Mouse (Mus musculus) thymus, adult 18-20 months (tissue): ENCODE data around the gene Ttll3.

Experiments
- DNase-seq, 2 experiments: peaks; one replicate each; pipeline ENCODE4 v3.0.0; 2022; ENCODE audit warnings: mixed read lengths in 2 of 2

Ttll3 gene

GRCm38 (mm10) chr6:113427397-113427796 is 38.3 kb downstream of the Ttll3 start:
- no peak for DNase-seq

- DNase-seq = no peak
Measured at GRCm38 (mm10) chr6:113428006-113428405, 38.9 kb downstream of the Ttll3 start.

DNA sequence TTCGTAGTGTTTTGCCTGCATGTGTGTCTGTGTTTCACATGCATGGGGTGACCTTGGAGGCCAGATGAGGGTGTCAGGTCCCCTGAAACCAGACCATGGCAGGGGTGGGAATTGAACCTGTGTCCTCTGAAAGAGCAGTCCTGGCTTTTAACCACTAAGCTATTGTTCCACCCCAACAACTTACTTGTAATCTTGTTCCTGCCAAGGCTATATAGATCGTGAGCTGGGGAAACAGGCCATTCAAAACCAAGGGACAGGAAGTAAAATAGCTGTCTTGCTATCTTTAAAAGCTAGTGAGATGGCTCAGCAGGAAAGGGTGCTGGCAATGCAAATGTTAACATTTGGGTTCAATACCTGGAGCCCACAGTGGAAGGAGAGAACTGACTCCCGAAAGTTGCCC is 40.9 kb downstream of the Ttll3 start:
- no peak for DNase-seq

DNA sequence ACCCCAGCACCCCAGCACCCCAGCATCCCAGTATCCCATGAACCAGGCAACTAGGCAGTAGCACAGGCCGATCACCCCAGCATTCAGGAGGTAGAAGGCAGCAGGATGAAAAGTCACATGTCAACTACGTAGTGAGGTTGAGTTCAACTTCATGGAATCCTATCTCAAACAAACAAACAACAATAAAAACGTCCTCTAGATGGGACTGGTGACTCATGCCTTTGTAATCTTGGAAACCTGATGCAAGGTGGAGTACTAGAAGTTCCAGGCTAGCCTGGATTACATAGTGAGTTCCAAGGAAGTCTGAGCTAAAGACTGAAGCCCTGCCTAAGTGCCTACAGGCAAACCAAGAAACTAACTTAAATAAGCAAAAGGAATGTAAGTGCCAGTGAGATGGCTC is 41.8 kb downstream of the Ttll3 start:
- no peak for DNase-seq

GRCm38 (mm10) chr6:113431801-113432200 is 42.7 kb downstream of the Ttll3 start:
- DNase-seq = no peak

DNA sequence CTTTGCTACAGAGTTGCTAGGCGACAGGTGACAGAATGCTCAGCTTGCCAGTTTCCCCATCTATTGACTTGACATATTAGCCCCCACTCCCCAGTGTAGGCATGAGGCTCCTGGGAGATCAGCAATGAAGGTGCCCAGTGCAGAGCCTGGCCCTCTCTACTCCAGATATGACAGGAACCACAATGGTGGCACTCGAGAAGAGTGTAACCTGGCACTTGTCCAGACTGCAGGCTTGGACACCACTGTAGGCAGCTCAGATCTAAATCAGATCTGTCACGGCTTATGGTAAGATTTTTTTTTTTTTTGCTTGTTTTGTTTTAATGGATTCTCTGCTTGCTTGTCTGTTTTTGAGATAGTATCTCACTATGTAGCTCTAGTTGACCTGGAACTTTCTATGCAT is 44.6 kb downstream of the Ttll3 start:
- no peak for DNase-seq

DNA sequence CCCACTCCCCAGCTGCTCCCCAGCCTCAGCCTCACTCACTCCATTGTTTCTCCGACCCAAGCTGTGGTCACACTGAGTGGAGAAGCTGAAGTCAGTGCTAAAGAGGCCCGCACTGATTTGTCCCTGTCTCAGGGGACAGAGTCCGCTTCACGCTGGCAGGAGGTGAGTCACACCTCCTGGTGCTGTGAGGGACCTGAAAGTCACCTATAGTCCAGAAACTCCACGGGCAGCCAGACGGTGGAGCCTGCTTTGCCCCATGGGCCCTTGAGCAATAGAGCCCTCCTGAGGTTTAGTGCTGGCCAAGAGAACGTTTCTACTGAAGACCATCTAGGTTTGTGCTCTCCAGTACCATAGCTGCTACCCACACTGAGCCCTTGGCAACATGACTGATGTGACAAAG is 45.6 kb downstream of the Ttll3 start:
- no peak for DNase-seq

- no peak for DNase-seq
Measured at GRCm38 (mm10) chr6:113435664-113436205, 46.7 kb downstream of the Ttll3 start, which contains the start of gene Cidec. Gene Cidec, minus strand, starts transcription at chr6:113435760.

- DNase-seq = no peak
Measured at GRCm38 (mm10) chr6:113437135-113437534, 48.1 kb downstream of the Ttll3 start.

DNA sequence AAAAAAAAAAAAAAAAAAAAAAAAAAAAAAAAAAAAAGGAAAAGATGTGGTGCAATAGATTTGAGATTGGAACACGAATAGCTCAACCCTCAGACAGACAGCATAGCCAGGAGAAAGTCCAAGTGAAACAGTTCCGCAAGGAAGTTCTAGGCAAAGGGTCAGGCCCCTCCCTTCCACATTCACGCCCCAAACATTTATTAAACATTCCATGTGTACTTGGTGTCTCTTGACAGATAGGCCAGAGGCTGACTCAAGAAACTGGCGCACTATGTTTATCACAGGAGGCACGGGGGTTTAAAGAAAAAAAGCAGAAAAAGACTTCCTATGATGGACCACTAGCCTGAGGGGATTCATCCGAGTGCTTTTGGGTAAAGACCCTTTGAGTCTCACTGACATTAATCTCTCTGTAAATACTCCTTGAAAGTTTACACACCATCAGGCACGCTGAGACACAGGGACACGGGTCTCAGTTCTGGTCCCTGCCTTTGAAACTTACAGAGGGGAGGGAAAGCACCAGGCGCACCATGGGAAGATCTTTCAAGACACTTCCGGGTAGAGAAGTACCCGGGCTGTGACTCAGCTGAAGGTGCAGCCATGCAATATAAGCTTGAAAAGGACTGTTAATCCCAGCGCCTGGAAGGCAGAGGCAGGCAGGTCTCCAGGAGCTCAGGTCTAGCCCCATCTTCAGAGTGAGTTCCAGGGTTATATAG is 49.8 kb downstream of the Ttll3 start:
- no peak for DNase-seq

DNA sequence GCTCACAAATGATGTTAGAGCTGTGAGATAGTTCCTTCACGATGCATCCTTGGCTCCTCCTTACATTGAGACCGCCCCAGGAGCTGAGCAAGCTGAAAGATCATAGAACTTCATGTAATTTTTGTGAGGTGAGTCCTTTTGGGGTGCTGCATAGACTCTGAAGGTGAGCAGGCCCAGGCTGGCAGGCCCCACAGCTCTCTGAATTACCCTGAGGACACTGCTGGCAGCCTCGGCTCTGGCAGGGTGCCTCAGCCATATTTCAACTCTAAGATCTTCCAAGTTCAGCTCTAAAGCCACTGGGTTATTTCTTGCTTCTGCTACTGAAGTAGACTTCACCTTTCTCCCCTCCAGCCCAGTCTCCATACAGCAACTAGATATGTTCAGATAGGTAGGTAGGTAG is 51.6 kb downstream of the Ttll3 start:
- DNase-seq = no peak

DNA sequence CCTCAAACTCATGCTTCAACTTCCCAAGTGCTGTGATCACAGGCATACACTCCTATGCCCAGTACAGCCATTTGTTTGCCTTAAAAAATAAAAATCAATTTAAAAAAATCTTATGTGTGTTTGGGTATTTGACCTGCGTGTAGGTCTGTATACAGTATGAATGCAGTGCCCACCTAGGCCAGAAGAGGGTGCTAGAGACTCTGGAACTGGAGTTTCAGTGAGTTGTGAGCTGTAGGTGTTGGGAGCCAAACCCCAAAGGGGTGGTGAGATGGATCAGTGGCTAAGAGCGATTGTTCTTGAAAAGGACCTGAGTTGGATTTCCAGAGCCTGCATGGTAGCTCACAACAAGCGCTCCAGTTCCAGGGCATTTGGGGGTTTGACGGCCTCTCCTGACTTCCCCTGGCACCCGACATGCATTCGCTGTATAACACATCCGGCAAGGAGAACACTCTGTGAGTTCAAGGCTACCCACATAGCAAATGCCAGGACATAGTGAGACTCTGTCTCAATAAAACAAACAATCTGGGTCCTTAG is 52.2 kb downstream of the Ttll3 start:
- DNase-seq = peak; percentile 40 to 60

GRCm38 (mm10) chr6:113442087-113442441 is 53.0 kb downstream of the Ttll3 start:
- DNase-seq = no peak

DNA sequence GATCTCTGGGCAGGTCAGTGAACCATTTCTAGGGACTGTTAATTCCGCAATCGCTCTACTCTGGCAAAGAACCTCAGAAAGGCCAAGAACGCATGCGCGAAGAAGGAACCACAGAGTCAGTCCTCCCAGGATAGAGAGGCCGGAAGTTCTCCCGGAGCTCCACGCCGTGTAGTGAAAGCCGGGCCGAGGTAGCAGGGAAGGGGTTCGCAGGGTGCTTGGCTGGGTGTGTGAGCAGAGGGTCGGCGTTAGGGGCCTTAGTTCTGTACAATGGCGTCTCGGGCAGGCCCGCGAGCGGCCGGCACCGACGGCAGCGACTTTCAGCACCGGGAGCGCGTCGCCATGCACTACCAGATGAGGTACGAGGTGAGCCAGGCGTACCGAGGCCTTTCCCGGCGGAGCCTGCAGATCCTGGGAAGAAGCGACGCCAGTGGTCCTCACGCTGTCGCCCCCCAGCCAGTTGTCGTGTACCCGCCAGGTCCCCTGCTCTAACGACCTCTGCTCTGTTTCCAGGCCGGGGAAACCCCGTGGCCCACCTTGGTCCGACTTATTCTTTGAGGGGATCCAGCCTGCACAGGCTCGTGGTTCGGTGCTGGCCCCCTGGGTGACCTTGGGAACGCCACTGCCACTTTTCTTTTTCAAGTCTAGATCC is 53.5 kb downstream of the Ttll3 start, which contains the start of gene Jagn1:
Jagn1 (plus strand) TSS at position 128 of the 649 bp plus-strand sequence.
- DNase-seq = peak; percentile 80 to 87

DNA sequence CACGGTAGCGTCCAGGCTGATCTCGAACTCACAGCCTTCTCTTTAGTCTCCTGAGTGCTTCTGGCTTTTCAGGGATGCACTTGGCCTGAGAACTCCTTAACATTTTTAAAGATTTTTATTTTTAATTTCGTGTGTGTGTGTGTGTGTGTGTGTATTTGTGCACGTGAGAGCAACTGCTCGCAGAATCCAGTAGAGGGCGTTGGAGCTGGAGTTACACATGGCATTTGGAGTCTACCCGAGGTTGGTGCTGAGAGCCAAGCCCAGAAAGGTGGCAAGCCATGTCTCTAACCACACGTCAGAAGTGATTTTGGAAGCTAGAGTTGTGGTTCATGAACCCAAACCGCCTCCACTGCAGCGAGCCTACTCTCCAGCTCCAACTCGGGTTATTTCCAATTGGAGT is 54.0 kb downstream of the Ttll3 start:
- no peak for DNase-seq

DNA sequence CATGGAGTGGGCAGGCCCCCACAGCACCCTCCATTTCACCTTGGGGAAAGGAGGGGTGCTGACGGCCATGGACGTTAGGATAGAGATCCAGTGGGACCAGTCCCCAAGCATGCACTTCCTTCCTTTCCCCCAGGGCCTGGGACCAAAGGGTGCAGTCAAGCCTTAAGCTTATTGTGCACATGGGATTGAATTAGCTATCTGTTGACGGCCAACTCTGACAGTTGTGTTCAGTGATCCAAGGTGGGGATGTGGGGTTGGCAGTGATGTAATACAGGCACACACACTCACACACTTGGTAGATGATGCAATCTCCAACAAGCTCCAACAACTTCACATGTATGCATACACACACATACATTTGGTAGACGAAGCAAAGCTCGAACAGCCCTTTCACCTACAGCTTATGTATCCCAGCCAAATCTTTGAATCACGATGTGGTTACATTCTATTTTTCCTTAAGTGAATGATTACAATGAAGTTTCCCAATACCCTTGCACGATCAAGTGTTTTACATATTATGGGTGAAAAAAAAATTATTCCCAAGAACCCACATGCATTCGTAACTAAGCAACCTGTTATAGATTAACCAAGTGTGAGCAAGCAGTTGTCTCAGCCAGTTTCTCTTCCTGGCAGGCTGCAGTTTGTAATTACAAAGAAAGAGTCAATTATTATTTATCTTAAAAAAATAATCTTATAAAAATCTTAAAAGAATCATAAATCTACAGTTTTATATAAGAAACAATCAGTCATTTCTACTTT is 55.3 kb downstream of the Ttll3 start:
- no peak for DNase-seq

GRCm38 (mm10) chr6:113447639-113448038 is 58.6 kb downstream of the Ttll3 start:
- no peak for DNase-seq

GRCm38 (mm10) chr6:113451839-113452238 is 62.8 kb downstream of the Ttll3 start:
- DNase-seq = no peak

DNA sequence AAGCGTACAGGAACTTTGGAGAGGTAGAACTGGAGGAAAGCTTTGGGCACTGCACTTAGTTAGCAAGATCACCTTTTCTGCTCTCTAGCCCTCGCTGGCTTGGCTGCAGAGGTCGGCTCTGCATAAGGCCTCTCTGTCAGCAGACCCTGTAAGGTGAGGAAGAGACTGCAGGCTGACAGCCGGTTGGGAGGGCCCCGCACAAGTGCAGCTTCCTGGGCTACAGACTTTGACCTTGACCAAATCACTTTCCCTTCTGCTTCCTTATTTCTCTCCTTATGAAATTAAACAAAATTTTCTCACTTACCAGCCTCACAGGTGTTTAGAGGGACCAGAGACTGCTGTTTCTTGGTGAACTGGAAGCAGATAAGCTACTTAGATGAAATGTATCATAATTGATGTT is 65.9 kb downstream of the Ttll3 start:
- DNase-seq = no peak

DNA sequence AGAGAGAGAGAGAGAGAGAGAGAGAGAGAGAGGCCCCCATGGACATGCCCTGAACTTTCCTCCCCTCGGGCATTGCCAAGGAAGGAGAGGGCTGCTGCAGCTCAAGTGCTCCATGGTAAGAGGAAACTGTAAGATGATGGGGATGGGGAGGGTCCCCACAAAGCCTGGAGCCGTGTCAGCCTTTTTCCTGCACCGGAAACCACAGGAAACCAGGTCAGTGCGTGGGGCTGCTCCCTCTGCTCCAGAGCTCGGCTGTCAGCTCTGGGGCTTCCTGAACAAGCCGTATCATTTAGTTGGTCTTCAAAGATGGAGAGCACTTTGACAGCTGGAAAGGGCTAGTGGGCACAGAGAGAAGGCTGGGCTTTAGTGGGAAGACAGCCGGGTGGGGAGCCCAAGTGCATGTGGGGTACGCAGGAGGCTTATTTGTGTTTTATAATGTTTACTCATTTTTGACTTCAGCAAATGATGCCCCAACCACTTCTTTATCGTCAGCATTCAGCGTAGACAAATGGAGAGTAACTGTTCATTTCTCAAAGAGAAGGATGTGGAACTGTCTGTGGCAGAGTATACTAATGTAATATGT is 69.0 kb downstream of the Ttll3 start, which contains the start of gene Il17re:
Il17re (plus strand) TSS at position 533 of the 583 bp plus-strand sequence.
- peak; percentile 40 to 60 for DNase-seq

GRCm38 (mm10) chr6:113458635-113459034 is 69.6 kb downstream of the Ttll3 start:
- peak in 1 of 2 experiments; percentile 18 for DNase-seq

DNA sequence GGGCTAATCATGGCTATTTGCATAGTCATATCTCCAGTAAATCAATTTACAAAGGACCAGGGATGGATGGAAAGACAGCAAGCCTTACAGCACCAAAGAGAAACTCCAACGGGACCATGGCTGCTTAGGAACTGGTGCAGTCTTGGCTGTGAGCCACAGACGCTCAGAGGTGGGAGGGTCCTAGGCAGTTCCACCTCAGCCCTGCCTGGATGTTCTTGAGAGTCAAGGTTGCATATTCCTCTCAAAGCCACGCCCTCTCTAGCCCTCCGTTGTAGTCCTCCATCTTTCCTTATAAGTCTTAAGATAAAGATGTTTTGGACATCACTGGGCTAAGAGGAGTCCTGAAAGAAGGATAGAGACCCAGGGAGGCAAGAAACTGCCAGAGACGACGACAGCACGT is 75.0 kb downstream of the Ttll3 start:
- DNase-seq = no peak
